ENCODE assay signal across 8 mouse cellular contexts in genomic region chr12:83072951-83073878, GRCm38 (mm10).
A peak's percentile ranks its signal among the peaks of the same experiment; 100 is the strongest.
DNase-seq lines count a peak whose midpoint lies in the region; ATAC-seq and TF ChIP-seq lines count a peak whose summit lies in the region.

No protein-coding gene starts in this region.

- peak; percentile 63 for DNase-seq in adrenal gland, postnatal 14 days
- peak; percentile 34 to 42 for DNase-seq in cerebellum, postnatal 14 days
- peak; percentile 15 to 20 for DNase-seq in gastrocnemius, adult 8-10 months (ENCODE audit: low spot score in 2 of 2)
- peak; percentile 53 for DNase-seq in hindbrain, embryonic 14.5 days (ENCODE audit: low spot score)
- DNase-seq in lung, adult 2 months: peak; percentile 21
- DNase-seq in right cerebral cortex, postnatal 10 days (ENCODE audit: low spot score in 2 of 2): no peak

- TF ChIP-seq CTCF in lung, adult 2 months (IDR thresholded peaks at IDR 0.05; ENCODE audit: insufficient read depth, low read length): no peak

- no peak overlapping the region for H3K4me2 ChIP-seq in hindbrain, embryonic 14.5 days (replicated peaks)
- H3K4me2 ChIP-seq in neural tube, embryonic 15.5 days: no peak overlapping the region

- peak overlapping the region; percentile 45 for H3K27ac ChIP-seq in hindbrain, embryonic 14.5 days
- no peak overlapping the region for H3K27ac ChIP-seq in neural tube, embryonic 15.5 days (replicated peaks)

- no peaks in the 10 kb centered on the region for H3K36me3 ChIP-seq in hindbrain, embryonic 14.5 days (replicated peaks; ENCODE audit: control insufficient read depth, insufficient read depth)
- no peaks in the 10 kb centered on the region for H3K36me3 ChIP-seq in neural tube, embryonic 15.5 days

- no peak for TF ChIP-seq POLR2A in lung, adult 2 months (IDR thresholded peaks at IDR 0.05; ENCODE audit: borderline replicate concordance, extremely low read depth, low read depth, low read length)

- ATAC-seq in hindbrain, embryonic 14.5 days (ENCODE audit: low FRiP score): peak; percentile 90
- peak; percentile 63; the same call in 1 of the 2 replicates for ATAC-seq in neural tube, embryonic 15.5 days (ENCODE audit: low FRiP score)
- ATAC-seq in activated CD4-positive, CD25-positive, alpha-beta regulatory T cell, adult 4 months: no peak

- H3K27me3 ChIP-seq in hindbrain, embryonic 14.5 days (ENCODE audit: control insufficient read depth, insufficient read depth, low read length): no peaks in the 10 kb centered on the region
- no peaks in the 10 kb centered on the region for H3K27me3 ChIP-seq in neural tube, embryonic 15.5 days (replicated peaks)

- H3K9ac ChIP-seq in hindbrain, embryonic 14.5 days: no peak overlapping the region; the same call in 1 of the 2 replicates
- no peak overlapping the region for H3K9ac ChIP-seq in neural tube, embryonic 15.5 days (replicated peaks)

- H3K4me1 ChIP-seq in hindbrain, embryonic 14.5 days (replicated peaks; ENCODE audit: control insufficient read depth, insufficient read depth, low read length): peaks cover 23% of the 10 kb centered on the region
- 0 out of 2 replicates have a peak, but pooled peaks cover 2% of the 10 kb centered on the region for H3K4me1 ChIP-seq in lung, adult 2 months (ENCODE audit: control insufficient read depth, insufficient read depth, low read length)
- H3K4me1 ChIP-seq in neural tube, embryonic 15.5 days: peaks cover 12% of the 10 kb centered on the region

- WGBS in hindbrain, embryonic 14.5 days: 19% methylated on average over 13 of the region's 13 CpGs
- 32% methylated on average over 13 of the region's 13 CpGs for WGBS in lung, adult 2 months
- 29% methylated on average over 13 of the region's 13 CpGs for WGBS in neural tube, embryonic 15.5 days

- no peaks in the 10 kb centered on the region for H3K9me3 ChIP-seq in hindbrain, embryonic 14.5 days (ENCODE audit: control insufficient read depth, low read length)
- no peaks in the 10 kb centered on the region for H3K9me3 ChIP-seq in neural tube, embryonic 15.5 days (replicated peaks)

- no peak overlapping the region for H3K4me3 ChIP-seq in hindbrain, embryonic 14.5 days (replicated peaks; ENCODE audit: low read length)
- H3K4me3 ChIP-seq in lung, adult 2 months (replicated peaks; ENCODE audit: extremely low read depth, low read depth, low read length): no peak overlapping the region
- H3K4me3 ChIP-seq in neural tube, embryonic 15.5 days (replicated peaks): no peak overlapping the region

Comparison
In these comparisons a context has a peak if more than half of its experiments do, and no peak if none do; other contexts are left out.
1. DNase-seq: peak in adrenal gland, postnatal 14 days (single experiment), cerebellum, postnatal 14 days (2 of 2), gastrocnemius, adult 8-10 months (2 of 2), hindbrain, embryonic 14.5 days (single experiment) and lung, adult 2 months (single experiment); none in right cerebral cortex, postnatal 10 days (0 of 2).